Mouse (Mus musculus) kidney, postnatal 36 days (tissue): ENCODE results near the gene Rnf185.

ENCODE experiments used
- DNase-seq, 2 experiments: peaks; one replicate each; pipeline ENCODE4 v3.0.0; 2021 to 2022; ENCODE audit warnings: mixed read lengths in 2 of 2

Gene Rnf185

DNA sequence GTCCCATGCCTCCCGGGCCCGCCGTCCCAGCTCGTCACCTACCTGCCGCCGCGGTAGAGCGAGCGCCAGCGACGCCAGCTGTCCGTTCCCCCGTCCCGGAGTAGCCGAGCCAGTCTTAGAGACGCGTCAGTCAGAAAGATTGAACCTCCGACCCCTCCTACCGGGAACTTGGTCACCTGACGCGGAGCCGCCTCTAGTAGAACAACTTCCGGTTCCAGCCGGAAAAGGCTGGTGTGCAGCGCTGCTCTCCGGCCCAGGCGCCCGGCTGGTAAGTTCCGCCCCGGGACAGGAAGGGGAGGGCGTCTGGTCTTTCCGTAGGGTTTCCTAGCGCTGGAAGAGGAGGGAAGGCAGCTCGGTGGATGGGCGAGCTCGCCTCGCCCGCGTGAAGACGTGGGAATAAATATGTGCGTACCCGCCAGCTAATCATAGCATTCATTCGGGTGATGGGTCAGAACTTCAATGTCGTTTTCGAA, at the start of gene Rnf185:
Gene Rnf185, minus strand, starts transcription at position 197 of the 473 bp plus-strand sequence.
- DNase-seq = peak; percentile 96 to 97

DNA sequence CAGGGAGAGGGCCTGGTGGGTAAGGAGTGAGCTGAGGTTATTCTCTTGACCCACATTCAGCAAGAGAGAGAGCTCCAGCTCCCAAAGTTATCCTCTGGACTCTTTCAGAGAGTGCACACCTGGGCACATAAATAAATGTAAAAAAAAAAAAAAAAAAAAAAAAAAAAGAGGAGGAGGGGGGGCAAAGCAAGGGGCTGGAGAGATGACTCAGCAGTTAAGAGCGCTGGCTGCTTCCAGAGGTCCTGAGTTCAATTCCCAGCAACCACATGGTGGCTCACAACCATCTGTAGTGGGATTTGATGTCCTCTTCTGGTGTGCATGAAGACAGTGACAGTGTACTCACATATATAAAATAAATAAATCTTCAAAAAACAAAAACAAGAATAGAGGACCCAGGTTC, 45.1 kb upstream of the Rnf185 start:
- no peak for DNase-seq

DNA sequence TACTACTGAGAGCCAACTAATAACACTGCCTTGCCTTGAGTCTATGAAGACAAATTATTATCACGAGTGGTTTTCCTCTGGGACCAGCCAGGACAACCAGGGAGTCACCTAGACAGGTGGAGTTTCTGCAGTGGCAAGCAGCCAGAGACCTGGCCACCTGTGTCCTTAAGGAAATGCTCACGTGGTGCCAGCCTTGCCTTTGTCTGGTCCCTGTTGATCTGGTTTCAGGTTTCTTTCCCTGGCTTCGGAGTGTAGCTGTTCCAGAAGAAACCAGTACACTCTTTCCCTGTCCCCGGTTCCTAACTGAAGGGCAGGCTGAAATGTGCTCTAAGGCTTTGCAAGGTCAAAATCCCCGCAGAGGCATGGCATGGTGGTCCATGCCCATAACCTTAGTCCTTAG, 44.6 kb upstream of the Rnf185 start:
- peak; percentile 70 to 76 for DNase-seq

DNA sequence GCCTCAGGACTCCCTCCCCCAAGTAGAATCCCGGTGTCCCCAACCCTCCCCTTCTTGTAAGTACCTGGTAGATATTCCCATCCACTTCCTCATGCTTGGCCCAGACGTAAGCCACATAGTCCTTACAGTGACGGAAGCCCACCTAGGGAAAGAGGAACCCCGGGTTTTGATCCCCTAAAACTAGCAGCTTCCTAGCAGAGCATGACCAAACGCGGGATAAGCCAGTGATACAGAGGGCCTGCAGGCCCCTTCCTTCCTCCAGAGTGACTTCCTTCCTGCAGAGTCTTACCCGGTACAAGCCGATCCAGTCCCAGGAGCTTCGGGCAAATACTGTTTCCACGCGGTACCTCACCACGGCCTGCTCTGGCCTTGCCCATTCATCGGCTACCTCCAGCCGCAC, 43.3 kb upstream of the Rnf185 start:
- DNase-seq = no peak

DNA sequence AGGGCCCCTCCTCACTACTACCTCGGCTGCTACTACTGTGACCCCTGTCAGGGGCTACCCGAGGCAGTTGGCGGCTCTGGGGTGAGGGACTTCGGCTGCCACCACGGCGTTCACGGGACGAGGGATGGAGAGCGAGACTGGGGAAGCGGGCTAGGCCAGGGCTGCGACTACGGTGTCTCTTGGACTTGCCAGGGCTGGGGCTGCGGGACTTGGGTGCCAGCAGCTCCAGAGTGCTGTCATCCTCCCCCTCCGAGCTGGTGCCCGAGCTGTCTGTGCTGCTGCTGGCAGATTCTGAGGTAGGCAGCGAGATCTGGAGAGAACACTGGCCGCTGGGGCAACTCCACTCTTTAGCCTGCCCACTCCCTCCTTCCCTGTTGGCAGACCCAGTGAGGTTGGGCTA, 42.7 kb upstream of the Rnf185 start:
- no peak for DNase-seq

DNA sequence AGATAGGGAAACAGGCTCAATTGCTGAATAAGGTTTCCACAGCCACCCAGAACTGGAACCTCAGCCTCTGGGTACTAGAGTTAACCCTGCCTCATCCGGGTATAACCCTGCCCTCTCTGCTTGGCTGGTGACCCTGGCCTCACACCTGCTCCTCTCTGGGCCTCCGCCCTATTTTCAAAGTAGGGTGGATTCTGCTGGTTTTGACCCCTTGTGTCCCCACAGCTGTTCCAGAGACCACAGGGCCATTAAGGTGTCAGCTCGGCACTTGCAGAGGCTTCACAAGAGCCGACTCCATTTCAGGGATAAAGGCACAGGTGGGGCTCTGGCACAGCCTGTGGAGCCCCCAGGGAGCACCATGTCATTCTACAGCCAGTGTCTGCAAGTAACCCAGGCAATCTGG, 40.6 kb upstream of the Rnf185 start:
- no peak for DNase-seq

DNA sequence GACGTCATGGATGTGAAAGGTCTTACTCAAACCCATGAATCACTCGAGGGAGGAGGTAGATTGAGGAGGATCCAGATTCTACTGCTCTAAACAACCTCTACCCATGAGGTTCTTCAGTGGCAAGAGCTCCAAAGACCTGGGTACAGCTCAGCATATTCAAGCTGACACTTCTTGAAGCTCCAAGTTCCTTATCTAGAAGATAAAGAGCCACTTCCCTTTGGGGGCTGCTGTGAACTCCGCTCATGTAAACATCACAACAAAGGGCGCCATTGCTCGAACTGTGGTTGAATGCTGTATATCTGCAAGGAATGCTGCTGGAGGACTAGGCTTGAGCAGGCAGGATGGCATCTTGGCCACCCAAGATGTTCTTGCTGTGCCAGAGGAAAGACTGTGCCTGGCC, 36.9 kb upstream of the Rnf185 start:
- DNase-seq = no peak

DNA sequence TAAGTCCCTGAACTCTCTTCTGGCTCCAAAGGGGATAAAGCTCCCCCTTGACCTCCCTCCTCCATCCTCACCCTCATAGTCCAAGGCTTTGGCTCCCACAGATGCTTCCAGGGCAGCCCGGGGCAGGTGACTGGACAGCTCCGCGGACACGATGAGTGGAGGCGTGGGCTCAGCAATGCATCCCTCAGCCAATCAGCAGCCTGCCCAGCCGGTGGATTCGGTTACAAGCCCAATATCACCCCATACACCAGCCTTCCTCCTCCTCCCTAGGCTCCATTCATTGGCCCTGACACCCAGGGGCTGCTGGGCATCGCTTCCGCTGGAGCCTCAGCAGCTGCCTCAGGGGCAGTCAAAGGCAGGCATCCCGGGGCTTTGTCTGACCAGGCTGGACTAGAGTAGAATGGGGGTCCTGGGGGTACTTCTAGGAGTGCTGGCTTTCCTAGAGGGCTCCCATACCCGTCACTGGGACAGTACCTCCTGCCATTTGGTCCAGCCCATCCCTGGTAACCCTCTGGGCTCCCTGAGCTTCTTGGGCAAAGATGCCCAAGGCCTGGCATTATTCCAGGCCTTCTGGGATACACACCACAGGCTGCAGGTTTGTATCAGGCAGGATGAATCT, 35.9 kb upstream of the Rnf185 start, which contains the start of gene Pla2g3:
Gene Pla2g3, plus strand, starts transcription at position 333 of the 619 bp plus-strand sequence.
- no peak for DNase-seq

DNA sequence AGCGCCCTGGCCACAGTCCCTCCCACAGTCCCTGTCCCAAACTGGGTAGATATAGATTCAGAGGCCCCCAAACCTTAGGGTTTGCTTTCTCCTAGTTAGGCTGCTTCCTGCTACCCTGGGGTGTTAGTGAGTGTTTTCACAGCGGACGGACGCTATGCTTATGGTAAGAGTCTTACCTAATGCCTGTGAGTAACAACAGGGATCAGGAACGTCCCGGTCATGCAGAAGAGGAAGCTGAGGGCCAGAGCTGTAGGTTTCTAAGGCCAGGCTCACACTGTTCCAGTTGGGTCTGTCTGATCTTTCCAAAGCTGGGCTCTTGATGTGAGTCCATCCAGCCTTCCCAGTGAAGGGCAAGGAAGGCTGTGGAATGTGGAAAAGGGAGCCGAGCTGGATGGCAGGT, 34.2 kb upstream of the Rnf185 start:
- DNase-seq = no peak

DNA sequence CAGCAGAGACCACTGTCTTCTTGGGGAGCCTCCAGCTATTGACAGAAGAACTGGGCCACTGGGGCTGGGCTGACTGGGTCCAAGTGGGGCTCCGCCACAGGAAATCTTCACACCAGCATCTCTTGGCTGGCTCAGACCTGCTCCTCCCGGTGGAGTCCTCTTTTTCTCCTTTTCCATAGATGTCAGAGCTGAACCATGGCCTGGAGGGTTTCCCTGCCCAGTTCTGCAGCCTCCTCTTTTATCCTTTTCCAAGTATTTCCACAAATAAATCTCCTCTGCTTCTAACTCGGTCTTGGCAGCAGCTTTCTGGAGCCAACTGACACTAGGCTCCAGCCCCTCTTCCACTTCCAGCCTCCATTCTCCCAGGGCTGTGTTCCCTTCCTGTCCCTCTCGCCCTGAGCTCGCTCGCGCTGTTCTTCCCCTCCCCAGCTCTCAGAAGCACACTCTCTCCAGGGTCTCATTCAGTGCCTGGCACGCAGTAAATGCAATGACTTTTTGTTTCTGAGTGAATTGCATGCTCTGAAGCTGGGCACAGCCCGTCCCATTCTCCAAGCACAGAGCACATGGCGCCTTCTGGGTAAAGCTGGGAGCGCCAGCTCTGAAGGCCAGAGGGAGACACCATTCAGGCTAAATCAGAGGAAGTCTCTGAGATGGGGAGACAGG, 31.9 kb upstream of the Rnf185 start:
- DNase-seq = no peak

DNA sequence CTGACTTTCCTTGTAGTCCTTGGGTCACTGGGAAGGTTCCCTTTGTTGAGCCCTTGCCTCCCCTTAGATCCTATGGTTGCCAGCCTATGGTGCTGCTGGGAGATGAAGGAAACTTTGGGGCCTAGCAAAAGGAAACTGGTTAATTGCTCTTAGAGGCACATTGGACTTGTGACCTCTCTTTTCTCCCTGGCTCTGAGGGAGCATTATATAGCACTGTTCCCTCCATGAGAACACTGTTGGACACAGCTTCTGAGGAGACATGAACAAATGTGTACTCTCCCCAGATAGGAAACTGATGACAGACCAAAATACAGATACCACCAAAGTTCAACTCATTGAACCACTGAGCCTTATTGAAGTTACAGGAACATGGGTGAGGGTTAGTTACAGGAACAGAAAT, 23.3 kb upstream of the Rnf185 start:
- DNase-seq = no peak

DNA sequence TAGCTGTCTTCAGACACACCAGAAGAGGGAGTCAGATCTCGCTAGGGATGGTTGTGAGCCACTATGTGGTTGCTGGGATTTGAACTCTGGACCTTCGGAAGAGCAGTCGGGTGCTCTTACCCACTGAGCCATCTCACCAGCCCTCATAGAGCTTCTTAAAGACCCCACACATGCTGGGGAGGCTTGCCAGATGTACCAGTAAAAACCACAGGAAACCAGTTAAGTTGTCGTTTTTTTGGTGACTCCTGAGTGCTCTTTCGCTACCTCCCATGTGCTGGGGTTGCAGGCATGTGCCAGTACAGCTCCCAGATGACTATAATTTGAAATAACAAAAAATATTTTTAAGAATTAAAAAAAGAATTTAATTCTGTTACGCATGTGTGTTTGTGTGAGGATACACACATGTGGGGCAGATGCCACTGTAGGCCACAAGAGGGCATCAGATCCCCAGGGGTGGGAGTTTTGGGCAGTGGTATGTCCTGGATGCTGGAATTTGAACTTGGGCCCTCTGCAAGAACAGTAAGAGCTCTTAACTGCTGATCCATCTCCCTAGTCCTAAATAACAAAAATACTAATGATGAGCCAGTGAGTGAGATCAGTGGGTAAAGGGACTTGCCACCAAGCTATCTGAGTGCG, 22.4 kb upstream of the Rnf185 start:
- peak; percentile 46 to 76 for DNase-seq

DNA sequence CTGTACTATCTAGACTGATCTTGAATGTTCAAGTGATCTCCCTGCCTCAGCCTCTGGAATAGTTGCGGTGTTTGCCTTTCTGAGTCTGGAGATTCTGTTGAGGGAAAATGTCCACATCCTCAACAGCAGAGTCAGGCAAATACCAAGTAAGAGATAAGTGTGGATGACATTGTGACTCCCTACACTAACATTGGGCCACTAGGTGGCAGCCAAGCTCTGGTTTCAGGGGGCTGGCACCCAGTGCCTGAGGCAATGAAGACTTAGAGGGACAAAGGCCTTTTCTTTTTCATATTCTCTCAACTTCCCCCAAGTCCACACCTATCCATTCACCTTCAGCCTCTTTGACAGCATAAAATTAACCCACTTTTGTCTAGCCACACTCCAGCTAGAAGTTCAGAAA, 20.3 kb upstream of the Rnf185 start:
- peak; percentile 84 to 95 for DNase-seq

DNA sequence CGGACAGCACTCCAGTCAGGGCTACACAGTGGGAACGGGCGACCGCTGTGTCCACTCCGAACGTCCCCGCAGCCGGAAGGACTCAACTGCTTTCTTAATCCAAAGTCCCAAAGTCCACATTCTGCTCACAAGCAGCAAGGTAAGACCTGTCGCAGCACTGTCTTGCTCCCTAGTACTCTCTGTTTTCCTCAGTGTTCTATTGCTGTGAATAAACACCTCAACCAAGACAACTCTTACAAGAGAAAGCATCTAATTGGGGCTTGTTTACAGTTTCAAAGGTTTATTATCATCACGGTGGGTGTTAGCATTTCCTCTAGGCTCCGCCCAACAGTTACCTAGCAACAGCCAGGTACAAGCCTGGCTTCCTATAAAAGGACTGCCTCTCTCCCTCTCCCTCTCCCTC, 19.3 kb upstream of the Rnf185 start:
- peak; percentile 67 to 70 for DNase-seq

DNA sequence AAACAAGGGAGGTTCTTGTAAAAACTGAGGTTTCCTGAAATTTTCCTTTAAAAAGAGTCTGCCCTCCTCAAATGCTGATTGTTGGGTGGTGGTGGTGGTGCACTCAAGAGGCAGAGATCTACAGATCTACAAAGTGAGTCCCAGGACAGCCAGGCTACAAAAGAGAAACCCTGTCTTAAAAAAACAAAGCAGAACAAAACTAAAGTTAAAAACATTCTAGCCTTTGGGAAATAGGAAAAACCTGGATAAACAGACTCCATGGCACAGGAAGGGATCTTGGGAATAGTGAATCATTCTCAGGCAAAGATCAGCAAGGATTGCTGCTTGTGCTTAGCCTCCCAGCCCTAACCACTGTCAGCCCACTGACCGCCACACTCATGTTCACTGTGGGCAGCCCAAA, 10.7 kb upstream of the Rnf185 start:
- no peak for DNase-seq

DNA sequence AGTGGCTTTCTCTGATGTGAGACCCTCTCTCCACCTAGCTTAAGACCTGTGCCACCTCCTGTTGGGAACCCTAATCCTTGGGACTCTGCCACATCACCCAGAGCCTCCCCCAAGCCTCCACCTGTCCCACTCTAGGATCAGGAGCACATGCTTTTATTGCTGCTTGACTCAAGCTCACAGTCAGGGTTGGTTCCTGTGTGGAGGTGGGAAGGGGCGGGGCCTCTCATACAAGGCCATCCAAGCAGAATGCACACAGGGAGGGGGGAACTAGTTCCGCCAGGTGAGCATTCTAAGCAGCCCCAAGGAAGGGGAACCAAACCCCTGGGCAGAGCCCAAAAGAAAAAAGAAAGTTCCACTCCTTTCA, 6.9 kb upstream of the Rnf185 start:
- DNase-seq = peak; percentile 41 to 60

DNA sequence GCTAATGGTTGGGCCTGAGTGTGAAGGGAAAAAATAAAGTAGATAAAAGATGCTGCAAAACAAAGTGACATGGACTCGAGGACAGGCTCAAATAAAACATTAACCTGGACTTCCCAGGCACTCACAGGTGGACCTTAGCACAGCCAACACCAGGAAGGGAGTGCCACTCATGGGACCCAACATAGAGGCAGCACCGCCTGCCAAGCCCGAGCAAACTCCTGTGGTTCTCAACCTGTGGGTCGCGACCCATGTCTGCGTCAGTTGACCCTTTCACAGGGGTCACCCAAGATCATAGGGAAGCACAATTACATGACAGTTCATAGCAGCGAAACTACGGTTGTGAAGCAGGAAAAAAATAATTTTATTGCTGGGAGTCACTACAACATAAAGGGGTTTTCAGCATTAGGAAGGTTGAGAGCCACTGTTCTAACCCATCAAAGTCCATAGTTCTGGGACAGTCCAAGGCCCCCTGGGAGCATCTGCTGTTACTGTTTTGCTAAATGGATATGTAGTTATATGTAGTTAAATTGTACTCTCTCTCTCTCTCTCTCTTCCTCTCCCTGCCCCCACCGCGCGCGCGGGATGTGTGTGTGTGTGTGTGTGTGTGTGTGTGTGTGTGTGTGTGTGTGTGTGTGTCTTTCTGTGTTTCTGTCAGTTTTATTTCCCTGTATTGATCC, 6.4 kb upstream of the Rnf185 start:
- peak; percentile 67 to 72 for DNase-seq

DNA sequence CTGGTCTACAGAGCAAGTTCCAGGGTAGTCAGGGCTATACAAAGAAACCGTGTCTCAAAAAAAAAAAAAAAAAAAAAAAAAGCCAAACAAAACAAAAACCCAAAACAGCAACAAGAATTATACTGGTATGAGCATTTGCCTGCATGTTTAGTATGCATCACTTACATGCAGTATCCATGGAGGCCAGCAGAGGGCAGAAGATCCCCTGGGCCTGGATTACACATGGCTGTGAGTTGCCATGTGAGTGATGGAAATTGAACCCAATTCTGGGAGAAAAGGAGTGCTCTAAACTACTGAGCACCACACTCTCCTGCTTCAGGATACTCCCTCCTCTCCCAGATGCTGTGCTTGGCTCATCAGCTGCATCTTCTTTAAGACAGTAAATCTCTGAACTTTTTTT, 4.2 kb upstream of the Rnf185 start:
- DNase-seq = peak; percentile 73 to 89

DNA sequence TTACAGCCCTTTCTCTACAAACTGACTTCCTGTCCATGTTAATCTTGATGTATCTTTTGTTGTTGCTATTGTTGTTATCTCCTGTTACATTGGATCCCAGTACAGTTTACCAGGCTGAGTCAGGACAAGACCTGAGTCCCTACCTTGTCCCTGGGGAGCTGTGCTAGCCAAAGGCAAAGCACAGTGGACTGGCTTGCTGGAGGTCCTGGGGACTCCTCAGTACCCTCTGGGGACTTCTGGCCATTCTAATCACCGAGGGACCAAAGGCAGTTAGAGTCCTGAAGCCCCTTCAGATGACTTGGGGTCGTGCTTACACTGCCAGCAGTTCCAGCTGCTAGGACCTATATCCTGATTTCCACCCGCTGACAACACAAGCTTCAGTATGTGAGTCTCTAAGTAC, 2.3 kb upstream of the Rnf185 start:
- no peak for DNase-seq

DNA sequence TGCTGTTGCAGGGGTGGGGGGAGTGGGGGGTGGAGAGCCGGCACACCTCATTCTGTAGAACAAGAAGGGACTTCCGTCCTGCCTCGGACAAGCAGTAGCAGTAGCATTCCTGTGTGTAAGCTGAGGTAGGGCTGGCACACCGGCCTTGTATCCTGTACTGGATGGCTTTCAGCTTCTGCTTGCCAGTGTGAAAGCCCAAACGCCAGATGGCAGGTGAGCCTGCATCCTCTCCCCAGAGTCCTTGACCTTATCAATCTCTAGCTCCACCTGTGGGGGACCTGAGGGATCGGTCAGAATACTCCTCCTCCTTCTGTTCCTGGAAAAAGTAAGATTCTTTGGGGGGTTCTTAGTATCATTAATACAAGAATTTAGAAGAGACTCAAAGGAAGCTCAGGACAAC, 1.3 kb upstream of the Rnf185 start:
- peak; percentile 30 to 53 for DNase-seq

DNA sequence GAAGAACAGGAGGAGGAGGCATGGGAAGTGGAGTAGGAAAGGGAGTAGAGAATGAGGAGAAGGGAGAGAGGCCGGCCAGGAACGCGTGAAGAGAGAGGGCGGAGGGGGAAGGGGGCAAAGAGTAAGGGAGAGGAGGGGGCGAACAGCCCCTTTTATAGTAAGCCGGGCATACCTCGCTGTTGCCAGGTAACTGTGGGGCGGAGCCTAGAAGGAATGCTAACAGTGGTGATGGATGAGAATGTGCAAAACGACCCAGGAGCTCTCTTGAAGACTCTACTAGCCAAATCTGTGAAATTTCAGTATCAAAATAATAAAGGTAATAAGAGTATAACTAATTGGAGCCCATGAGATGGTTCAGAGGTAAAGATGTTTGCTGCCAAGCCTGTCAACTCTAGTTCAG, 606 bp upstream of the Rnf185 start:
- DNase-seq = peak; percentile 25 to 56

DNA sequence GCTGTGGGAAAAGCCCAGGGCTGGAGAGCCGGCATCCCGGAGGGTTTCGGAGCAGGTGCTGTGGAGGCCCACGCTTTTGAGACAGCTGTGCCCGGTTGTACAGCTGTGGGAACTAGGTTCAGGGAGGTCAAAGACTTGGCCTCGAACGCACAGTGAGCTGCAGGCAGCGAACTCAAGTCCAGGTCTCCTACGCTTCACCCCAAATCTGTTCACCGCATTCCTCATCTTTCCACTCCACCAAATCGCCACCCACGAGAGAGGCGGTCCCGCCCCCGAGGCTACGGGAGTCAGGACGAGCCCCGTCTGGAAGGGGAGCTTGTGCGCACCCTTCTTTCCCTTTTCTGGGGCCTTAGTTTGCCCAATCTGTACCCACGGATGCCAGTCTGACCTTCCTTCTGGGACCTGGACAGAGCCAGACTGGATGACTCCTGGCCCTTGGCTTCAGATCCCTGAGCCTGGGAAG, 431 bp downstream of the Rnf185 start:
- DNase-seq = peak; percentile 42 to 72

DNA sequence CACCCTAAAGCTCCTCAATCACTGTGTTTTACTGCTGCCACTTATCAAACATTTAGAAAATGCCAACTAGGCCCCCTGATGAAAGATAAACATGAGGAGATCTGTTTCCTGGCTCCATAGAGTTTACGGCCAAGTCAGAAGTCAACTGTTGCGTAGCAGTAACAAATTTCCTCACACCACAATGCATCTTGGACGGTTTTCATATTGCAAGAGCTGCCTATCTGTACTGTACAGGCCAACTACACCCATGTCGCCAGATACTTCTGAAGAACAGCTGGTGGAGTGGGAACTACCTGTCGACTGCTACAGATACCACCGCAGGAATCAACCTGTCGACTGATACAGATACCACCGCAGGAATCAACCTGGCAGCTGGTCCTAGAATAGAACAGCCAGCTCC, 7.3 kb downstream of the Rnf185 start:
- DNase-seq = no peak

DNA sequence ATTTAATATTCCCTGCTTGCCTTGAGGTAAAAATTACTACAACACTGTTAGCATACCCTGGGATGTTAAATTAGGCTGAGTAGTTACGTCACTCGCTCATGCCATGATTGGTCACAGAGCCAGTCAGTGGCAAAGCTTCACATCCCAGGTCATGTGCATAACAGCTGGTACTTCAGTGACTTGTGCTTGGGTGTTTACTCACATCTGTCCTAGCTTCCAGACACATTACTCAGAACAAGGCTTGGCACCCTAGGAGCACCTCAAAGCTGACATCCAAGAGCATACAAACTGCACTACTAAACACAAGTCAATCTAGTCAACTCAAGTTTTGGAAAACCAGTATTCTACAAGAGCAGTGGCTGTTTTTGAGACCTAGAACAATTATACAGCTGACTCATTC, 9.1 kb downstream of the Rnf185 start:
- no peak for DNase-seq
